Mouse (Mus musculus) ES-E14 (cell line): ENCODE results near the gene Esrrg. TPM values are rescaled to one million over a fixed set of nuclear protein-coding genes. Genes with fewer than 3 reads are reported as not detected.

Experiments used
- DNase-seq: peaks from one replicate; pipeline ENCODE4 v3.0.0-alpha.2; 2013; ENCODE audit warnings: low read depth, low spot score
- H3K27ac ChIP-seq: 2 replicates; pipeline ENCODE4 v1.5.1; 2012; ENCODE audit warnings: low read depth, mild to moderate bottlenecking, low read length, moderate library complexity, mixed read lengths; ENCODE audit not compliant: poor library complexity, insufficient read depth, severe bottlenecking
- H3K36me3 ChIP-seq: 2 replicates; pipeline ENCODE4 v1.6.1; 2012; ENCODE audit warnings: mild to moderate bottlenecking, low read length, moderate library complexity, mixed read lengths; ENCODE audit not compliant: control insufficient read depth, poor library complexity, insufficient read depth, severe bottlenecking
- H3K4me1 ChIP-seq, 2 experiments: fragments of 150-350 bp in 1 of 2; sonication (generic) in 1 of 2; 2 replicates each; pipeline ENCODE4 v1.6.1; 2012; ENCODE audit warnings: low read length in 2 of 2, mild to moderate bottlenecking in 1 of 2, mixed read lengths in 1 of 2; ENCODE audit not compliant: control insufficient read depth in 2 of 2, insufficient read depth in 2 of 2, poor library complexity in 1 of 2
- H3K4me3 ChIP-seq, 2 experiments: fragments of 150-350 bp in 1 of 2; sonication (generic) in 1 of 2; 2 replicates each; pipeline ENCODE4 v1.5.1; 2012; ENCODE audit warnings: low read length in 2 of 2, low read depth in 1 of 2, mild to moderate bottlenecking in 1 of 2, mixed read lengths in 1 of 2; ENCODE audit not compliant: insufficient read depth in 1 of 2, poor library complexity in 1 of 2, severe bottlenecking in 1 of 2
- H3K9ac ChIP-seq: 2 replicates; pipeline ENCODE4 v1.6.1; 2012; ENCODE audit warnings: low read depth, mild to moderate bottlenecking, low read length, mixed read lengths; ENCODE audit not compliant: poor library complexity, insufficient read depth, severe bottlenecking
- H3K9me3 ChIP-seq: fragments of 150-350 bp; sonication (generic); 2 replicates; pipeline ENCODE4 v1.6.1; 2012; ENCODE audit warnings: low read depth, mild to moderate bottlenecking, low read length; ENCODE audit not compliant: control insufficient read depth, insufficient read depth
- CHD2 ChIP-seq: IDR thresholded peaks from 2 replicates; pipeline ENCODE4 v1.6.1; 2014; ENCODE audit warnings: mild to moderate bottlenecking, low read depth, low read length, inconsistent platforms
- HCFC1 ChIP-seq: IDR thresholded peaks from 2 replicates; pipeline ENCODE4 v1.6.1; 2012; ENCODE audit warnings: low read length, inconsistent platforms, borderline replicate concordance; ENCODE audit not compliant: insufficient read depth
- MAFK ChIP-seq: IDR thresholded peaks from 2 replicates; pipeline ENCODE4 v1.6.1; 2014; ENCODE audit warnings: mild to moderate bottlenecking, low read depth, low read length, inconsistent platforms; ENCODE audit not compliant: insufficient read depth
- ZC3H11A ChIP-seq: IDR thresholded peaks from 2 replicates; pipeline ENCODE4 v1.6.1; 2012; ENCODE audit warnings: low read depth, mild to moderate bottlenecking, inconsistent platforms, low read length, borderline replicate concordance
- ZNF384 ChIP-seq: IDR thresholded peaks from 2 replicates; pipeline ENCODE4 v1.6.1; 2012; ENCODE audit warnings: low read depth, low read length, inconsistent platforms
- in situ Hi-C, 2 experiments: fragments of 600-800 bp; cut with MboI; formaldehyde crosslinking; loops; one replicate each; pipeline ENCODE4 v1.15.1; 2025; ENCODE audit warnings: low sequenced_read_pairs in 2 of 2, inconsistent platforms in 1 of 2; ENCODE audit not compliant: unreplicated experiment in 2 of 2
- total RNA-seq: library from RNA; depleted of rRNA; stranded (reverse); fragments of 300-350 nt; gene quantifications from 2 replicates; pipeline ENCODE4 v1.2.3, GENCODE M21; 2012

Esrrg gene
- total RNA-seq, 1 experiment: 0.09 TPM

DNA sequence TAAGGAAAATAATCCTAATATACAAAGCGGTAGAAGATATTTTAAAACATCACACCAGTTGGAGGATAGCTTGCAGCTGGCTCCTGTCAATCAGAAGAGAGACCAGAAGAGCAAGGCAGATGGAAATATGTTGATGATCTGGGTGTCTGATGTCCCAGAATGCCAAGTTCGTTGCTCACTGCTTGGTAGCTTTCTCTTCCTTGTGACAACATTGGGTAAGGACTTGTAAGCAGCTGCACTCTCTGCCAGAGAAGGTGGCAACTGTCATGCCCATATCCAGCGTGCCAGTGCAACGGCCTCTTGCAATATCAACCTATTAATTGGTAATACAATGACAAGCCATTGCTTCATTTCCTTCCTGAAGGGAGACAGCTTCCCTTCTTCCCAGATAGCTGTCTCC is 296.1 kb downstream of the Esrrg start:
- H3K36me3 ChIP-seq: no peaks in the 10 kb centered on the region
- in situ Hi-C loops: no loop called here
- TF ChIP-seq HCFC1 (no peak), CHD2 (no peak), ZC3H11A (no peak)
- no peak for DNase-seq
- H3K9ac ChIP-seq: no peak overlapping the region
- H3K27ac ChIP-seq: no peak overlapping the region
- peaks cover 0 to 2% of the 10 kb centered on the region in 2 experiments; a peak in 1 of 4 replicates for H3K4me1 ChIP-seq
- no peak overlapping the region for H3K4me3 ChIP-seq
- H3K9me3 ChIP-seq: no peaks in the 10 kb centered on the region

DNA sequence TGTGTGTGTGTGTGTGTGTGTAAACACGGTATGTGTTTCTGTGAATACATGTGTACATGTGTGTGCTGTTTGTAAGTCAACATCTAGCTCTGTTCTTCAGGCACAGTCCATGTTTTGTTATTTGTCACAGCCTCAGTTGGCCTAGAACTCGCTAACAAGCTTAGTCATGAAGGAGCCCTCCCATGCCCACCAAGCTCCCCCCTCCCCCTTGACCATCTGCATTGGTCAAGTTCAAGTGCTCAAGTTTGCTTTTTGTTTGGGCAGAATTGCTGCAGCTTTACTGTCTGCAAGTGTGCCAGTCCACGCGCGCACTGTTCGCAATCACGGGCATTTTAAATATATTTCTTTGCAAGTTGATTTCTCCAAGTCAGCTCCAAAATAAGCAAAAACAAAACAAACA is 298.8 kb downstream of the Esrrg start:
- H3K27ac ChIP-seq: no peak overlapping the region
- DNase-seq: no peak
- in situ Hi-C loops: no loop called here
- H3K9me3 ChIP-seq: no peaks in the 10 kb centered on the region
- TF ChIP-seq ZNF384 (no peak), HCFC1 (no peak), CHD2 (no peak), ZC3H11A (no peak), MAFK (no peak)
- H3K4me1 ChIP-seq: peaks cover 0 to 2% of the 10 kb centered on the region in 2 experiments; a peak in 1 of 4 replicates
- H3K36me3 ChIP-seq: no peaks in the 10 kb centered on the region
- H3K9ac ChIP-seq: no peak overlapping the region
- no peak overlapping the region for H3K4me3 ChIP-seq

DNA sequence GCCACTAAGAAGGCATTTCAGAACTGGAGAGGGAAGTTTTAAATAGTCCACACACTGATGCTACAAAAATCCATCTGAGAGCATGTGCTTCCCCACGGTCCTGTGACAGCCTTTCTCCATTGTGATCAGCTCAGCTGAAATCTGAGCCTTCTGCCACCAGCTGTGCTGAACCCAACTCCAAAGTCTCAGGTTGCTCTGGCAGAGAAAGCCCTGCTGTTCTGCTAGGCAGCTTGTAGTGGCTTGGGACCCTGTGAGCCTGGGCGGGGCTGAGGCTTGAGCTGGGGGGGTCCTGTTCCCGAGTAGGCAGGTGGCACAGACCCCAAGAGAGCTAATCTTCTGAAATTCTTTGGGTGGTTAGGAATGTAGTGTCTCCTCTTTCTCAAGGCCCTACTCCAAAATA is 299.3 kb downstream of the Esrrg start:
- Histone ChIP-seq H3K9me3 (no peaks in the 10 kb centered on the region), H3K4me3 (no peak overlapping the region), H3K36me3 (no peaks in the 10 kb centered on the region), H3K4me1 (peaks cover 0 to 2% of the 10 kb centered on the region in 2 experiments; a peak in 1 of 4 replicates), H3K27ac (no peak overlapping the region), H3K9ac (no peak overlapping the region)
- in situ Hi-C loops: no loop called here
- DNase-seq: no peak
- TF ChIP-seq ZC3H11A: no peak
- no peak for TF ChIP-seq CHD2
- no peak for TF ChIP-seq ZNF384
- TF ChIP-seq HCFC1: no peak
- no peak for TF ChIP-seq MAFK

DNA sequence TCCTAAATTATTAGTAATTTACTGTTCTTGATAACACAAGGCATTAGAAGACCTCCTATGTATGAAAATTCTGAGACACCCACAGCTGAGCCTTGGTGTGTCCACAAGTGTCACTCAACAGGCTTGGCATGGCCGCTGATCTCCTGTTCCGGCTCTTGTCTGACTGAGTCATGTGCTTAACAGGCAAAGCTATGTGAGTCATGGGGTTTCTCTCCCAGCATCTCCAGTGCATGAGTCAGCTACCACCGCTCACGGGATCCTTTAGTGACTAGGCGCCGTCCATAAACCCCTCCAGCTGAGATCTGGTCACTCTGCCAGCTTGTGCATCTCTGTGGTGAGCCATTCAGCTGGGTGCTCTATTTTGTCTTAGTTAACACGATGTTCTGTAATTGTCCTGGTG is 302.1 kb downstream of the Esrrg start:
- no peaks in the 10 kb centered on the region for H3K9me3 ChIP-seq
- no peak for TF ChIP-seq HCFC1
- no peak for TF ChIP-seq MAFK
- TF ChIP-seq ZNF384: no peak
- TF ChIP-seq CHD2: no peak
- TF ChIP-seq ZC3H11A: no peak
- no peak for DNase-seq
- no peak overlapping the region for H3K4me3 ChIP-seq
- no peak overlapping the region for H3K9ac ChIP-seq
- H3K36me3 ChIP-seq: no peaks in the 10 kb centered on the region
- in situ Hi-C loops: no loop called here
- peaks cover 0 to 2% of the 10 kb centered on the region in 2 experiments; a peak in 1 of 4 replicates for H3K4me1 ChIP-seq
- H3K27ac ChIP-seq: no peak overlapping the region

DNA sequence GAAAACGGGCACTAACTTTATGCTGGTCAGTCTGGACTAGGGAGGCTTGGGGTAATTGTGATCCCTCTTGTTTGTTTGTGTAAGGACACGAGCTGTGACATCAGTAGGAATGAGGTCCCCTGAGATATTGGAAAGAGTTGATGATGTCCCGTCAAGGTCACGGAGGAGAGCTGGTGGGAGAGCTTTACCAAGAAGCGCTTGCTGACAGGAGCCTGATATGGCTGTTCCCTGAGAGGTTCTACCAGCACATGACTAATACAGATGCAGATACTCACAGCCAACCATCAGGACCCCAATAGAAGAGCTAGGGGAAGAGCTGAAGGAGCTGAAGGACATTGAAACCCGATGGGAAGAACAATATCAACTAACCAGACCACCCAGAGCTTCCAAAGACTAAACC is 302.6 kb downstream of the Esrrg start:
- in situ Hi-C loops: no loop called here
- TF ChIP-seq ZNF384: no peak
- no peak for TF ChIP-seq MAFK
- TF ChIP-seq HCFC1: no peak
- TF ChIP-seq ZC3H11A: no peak
- TF ChIP-seq CHD2: no peak
- Histone ChIP-seq H3K36me3 (no peaks in the 10 kb centered on the region), H3K4me1 (peaks cover 0 to 2% of the 10 kb centered on the region in 2 experiments; a peak in 1 of 4 replicates), H3K9ac (no peak overlapping the region), H3K4me3 (no peak overlapping the region), H3K27ac (no peak overlapping the region), H3K9me3 (no peaks in the 10 kb centered on the region)
- DNase-seq: no peak
